Mouse (Mus musculus) neural tube, embryonic 10.5 days (tissue): ENCODE results near the gene Kctd14.

Source experiments
- DNase-seq: peaks from one replicate; pipeline ENCODE4 v3.0.0-alpha.2; 2017; ENCODE audit warnings: low spot score; ENCODE audit errors: extremely low spot score

Kctd14 gene

DNA sequence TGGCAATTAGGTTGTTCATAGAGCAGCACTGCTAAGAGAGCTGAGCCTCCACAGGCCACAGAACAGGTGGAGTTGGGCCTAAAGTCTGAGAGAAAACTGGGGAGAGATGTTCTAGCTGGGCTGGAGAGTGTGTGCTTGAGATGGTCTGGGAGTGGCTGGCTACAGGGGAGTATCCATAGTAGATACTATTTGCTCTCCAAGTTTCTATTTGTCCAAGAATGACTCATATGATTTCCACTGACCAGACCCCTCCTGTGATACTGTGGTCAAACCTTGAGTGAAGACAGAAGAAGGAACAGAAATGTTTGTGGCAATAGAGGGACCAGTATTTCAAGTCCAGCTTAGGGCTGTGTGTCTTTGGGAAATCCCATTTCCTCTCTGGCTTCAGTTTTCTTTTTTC, 12.1 kb upstream of the Kctd14 start:
- no peak for DNase-seq

DNA sequence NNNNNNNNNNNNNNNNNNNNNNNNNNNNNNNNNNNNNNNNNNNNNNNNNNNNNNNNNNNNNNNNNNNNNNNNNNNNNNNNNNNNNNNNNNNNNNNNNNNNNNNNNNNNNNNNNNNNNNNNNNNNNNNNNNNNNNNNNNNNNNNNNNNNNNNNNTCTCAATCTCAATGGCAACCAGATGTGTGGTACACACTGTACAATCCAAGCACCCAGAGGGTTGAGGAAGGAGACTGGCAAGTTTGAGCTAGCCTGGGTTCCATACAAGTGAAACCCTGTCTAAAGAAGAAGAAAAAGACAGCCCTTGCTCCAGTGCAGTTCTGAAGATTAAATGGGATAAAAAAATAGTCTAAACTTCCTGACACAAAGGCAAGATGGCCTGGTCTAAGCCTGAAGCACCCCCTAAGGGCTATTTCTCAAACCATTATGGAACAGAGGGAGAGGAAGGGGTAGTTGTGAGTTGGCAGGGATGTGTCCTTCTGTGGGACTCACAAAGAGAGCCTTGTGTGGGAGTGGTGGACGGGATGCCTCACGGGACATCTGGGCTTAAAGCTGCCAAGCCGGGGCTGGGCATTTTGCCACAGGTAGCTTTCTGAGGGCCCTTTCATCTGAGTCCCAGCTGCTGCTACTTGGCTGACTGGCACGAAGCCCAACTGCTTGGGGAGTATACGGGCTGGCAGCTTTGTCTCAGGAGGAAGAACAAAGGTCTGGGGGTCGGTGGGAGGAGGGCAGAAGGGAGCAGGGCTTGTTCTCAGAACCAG, 4.8 kb upstream of the Kctd14 start:
- no peak for DNase-seq

DNA sequence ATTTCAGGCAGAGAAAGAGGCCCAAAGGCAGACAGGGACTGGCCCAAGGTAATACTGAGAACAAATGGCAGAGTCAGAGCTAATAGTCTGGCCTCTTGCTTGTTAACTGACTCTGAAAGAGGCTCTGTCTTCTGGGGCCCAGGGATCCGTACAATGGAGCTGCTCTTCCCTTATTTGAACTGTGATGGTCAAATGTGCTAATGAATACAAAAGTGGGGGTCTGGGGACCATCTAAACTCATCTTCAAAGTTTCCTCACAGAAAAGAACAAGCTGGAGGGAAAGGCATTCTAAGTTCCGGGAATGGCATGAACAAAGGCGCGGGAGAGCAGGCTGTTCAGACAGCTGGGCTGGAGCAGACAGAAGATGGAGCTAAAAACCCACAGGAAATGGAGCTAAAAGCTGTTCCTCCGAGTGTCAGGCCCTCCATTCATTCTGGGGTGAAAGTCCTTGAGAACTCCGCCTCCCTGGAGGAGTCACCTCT, 4.0 kb upstream of the Kctd14 start:
- DNase-seq = no peak

DNA sequence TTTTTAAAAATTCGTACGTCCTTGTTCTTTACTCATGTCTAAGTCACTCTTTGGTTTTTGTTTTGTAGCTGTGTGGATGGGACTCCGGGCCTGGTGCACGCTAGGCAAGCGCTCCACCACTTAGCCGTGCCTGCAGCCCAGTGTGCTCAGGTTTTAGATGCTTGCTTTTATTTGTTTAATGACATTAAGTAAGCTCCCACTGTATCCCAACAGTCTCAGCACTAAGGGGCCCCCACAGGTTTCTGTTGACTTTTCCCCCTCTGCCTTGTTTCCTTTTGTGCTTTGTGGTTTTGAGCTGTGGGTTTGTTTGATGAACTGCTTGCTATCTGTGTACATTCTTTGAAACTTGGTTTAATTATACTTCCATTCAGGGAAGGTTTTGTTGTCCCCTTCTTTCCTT, 1.1 kb downstream of the Kctd14 start:
- DNase-seq = no peak

DNA sequence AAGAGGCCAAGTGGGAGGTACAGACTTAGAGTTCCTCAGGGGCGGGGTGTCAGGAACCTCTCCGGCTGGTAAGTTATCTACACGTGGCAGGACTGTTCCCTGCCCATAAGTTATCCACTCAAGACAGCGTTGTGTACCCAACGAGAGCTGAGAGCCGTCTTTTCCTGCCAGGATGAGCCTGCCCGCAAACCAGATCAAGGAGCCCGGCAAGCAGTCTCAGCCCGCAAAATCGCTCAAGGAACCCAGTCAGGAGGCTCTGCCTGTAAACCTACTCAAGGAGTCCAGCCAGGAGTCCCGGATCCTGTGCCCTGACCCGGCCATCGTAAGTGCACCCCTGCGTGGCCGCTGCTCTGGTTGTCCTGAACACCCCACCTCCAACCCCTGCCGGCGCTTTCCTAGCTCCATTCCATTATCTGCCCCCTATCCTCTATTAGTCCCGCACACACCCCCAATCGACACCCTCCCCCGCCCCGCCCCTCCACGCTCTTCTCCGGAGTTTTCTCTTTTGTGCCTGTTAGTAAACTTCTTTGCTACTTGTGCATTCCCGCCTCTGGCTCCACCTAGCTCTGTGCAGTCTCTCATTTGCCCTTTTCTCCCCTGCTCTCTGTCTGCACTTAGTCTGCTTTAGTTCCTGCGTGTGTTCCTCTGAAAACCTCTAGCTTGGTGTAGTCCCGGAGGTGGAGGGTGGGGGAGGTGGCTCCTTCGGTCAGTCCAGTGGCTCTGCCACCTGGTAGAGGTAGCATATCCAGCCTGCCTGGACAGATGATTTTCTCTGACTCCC, 2.2 kb downstream of the Kctd14 start:
- DNase-seq = peak; percentile 41

DNA sequence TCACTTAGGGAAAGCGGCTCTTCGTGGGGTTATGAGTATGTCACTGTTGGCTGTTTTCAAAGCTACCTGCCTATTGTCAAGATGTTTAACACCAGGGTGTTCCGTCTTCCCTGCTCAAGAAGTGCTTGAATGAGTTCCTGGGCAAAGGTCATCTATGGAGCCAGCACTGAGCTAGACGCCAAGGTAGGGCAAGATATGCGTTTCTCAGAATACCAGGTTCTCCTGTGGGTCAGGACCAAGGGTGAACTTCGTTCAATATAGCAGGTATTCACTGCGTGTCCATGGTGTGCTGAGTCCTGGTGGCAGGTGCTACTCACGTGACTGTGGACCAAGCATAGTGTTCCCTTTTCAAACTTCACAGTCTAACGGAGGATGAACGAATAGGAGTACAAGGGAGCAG, 3.7 kb downstream of the Kctd14 start:
- DNase-seq = no peak

DNA sequence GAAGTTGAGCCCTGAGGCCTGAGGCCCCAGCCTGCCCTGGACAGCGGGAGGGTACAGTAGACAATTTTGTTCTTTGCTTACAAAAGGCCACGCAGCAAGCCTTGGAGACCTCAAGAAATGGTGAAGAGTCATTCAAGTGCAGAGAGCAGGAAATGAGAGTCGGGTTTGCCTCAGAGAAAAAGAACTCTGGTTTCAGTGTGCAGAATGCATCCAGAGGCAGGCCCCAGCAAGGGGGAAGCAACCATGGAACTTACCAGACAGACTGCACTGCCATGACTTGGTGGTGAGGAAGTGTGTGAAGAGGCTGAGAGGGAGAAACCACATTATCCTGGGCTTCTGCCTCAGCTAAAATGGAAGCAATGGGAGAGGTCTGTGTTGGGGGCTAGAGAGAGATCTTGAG, 4.5 kb downstream of the Kctd14 start:
- no peak for DNase-seq

DNA sequence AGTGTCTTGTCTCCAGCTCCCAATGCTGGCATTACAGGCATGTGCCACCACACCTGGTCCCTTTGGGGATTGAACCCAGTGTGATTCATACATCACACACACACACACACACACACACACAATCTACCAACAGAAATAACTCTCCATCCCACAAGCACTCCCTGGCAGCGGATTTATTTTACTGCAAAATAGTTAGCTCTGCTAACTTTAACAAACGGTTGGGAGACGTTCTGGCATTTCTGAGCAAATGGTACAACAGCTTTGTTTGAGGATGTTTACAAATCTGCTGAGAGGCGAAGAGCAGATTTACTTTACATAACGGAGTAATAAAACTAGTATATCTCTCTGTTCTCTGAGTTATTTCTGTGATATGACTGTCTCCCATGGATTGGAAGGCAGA, 21.9 kb downstream of the Kctd14 start:
- DNase-seq = no peak

DNA sequence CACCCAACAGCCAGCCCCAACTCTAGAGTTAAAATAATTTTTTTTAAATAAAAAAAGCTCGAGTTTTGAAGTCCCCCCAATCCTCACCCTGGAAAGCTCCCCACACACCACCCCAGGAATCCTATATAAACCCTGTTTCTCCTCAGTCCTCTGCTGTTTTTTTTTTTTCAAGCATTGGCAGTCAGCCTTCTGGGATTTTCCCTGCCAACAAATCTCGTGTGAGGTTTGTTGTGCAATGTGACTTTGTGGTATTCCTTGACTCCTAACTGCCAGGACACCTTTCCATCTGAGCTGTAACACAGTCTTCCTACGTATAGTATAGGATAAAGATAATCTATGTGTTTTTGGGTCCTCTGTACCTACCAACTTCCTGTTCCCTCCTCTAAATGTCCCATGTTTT, 28.2 kb downstream of the Kctd14 start:
- DNase-seq = no peak

DNA sequence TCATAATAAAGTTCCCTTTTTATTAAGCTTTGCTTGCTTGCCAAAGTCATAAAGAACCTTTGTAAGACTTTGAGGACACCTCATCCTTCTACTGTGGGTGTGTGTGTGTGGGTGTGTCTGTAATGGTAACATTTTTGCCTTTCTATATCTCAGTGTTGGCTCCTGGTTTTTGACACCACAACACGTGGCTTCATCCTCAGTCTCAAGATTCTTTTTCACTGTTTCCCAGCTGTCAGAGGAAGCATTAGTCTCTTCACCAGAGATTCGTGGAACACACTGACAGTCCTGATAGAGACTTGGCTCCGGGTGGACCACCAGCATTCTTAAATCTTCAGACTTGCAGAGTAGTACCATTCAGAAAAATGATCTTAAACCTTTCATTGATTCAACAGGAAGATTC, 29.2 kb downstream of the Kctd14 start:
- peak; percentile 13 for DNase-seq

DNA sequence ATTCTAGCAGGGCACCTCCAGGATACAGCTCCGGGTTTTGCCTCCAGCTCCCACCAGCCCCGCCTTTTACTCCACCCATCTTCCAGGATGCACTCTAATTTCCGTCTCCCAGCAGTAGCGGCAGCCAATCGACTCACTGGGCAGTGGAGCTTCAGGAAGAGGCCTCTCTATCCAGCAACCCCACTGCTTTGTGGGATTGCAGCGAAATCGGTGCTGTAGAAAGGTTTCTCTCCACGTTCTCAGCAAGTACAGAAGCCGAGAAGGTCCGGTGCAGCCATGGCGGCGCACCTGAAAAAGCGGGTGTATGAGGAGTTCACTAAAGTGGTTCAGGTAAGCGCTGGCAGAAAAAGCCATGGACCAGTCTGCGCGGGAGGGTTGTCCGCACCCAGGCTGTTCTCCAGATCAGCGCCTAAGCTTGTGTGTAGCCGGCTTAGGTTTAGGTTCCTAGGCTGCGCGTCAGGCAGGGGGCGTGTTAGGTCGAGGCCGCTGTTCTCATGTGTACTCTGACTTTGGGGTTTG, 29.8 kb downstream of the Kctd14 start, which contains the start of gene Ints4:
Gene Ints4, plus strand, starts transcription at position 136 of the 519 bp plus-strand sequence.
- DNase-seq = peak; percentile 86

DNA sequence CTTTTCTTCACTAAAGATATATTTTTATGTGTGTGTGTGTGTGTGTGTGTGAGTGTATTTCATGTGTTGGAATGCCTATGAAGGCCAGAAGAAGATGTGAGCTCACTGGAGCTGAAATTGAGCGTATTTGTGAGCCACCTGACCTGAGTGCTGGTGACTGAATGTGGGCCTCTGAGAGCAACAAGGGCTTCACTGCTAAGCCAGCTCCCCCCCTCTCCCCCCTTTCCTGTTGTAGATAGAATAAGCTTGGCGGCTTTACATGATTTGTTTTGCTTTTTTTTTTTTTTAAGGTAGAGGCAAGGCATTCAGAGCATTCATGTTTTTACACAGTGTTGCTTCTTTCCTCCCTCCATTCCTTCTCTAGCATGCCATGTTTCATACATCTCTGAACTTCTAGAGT, 32.3 kb downstream of the Kctd14 start:
- DNase-seq = no peak

DNA sequence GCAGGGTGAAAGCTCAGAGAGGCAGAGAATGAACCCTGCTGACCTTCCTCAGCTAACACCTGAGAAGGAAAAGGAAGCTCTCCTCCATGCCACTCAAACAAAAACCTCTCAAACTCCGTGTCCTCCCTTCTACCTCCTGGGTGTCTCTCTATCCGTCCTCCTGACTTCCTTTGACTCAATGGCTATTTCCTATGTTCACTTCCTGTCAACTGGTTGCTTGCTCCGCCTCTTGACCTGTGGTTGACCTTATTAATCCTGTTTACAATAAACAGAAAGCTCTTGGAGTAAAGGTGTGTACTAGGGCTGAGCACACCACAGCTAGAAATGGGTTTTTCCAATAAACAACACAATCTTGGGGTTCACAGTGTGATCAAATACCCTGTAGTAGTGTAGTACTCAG, 40.0 kb downstream of the Kctd14 start:
- no peak for DNase-seq

DNA sequence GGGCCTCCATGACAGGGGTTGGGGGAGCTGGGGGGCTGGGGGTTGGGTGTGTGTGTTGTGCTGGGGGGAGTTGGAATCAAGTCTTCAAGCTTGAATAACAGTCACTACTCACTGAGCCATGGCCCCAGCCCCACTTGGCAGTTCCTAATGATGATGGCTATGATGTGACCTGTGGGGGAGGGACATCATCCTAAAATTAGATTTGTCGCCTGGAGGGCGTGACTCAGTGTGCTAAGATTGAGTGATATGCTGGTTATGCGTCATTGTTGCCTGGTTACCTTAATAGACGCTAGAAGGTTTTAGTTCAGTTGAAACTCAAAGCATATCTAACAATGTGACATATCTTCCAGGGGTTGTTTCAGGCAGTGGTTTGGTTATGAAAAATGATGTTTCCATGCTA, 41.3 kb downstream of the Kctd14 start:
- DNase-seq = no peak

DNA sequence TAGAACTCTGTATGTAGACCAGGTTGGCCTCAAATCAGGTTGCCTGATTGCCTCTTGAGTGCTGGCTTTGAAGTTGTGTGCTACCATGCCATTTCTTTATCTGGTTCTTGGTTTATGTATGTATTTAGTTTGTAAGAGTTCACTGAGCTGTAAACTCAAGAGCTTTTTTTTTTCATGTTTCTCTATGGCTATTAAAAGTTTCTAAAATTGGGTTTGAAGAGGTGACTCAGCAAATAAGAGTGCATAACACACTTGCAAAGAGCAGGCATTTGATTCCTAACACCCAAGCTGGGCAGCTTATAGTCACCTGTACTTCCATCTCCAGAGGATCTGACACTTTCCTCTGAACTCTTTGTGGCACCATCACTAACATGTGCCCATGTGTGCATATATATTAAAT, 43.9 kb downstream of the Kctd14 start:
- no peak for DNase-seq

DNA sequence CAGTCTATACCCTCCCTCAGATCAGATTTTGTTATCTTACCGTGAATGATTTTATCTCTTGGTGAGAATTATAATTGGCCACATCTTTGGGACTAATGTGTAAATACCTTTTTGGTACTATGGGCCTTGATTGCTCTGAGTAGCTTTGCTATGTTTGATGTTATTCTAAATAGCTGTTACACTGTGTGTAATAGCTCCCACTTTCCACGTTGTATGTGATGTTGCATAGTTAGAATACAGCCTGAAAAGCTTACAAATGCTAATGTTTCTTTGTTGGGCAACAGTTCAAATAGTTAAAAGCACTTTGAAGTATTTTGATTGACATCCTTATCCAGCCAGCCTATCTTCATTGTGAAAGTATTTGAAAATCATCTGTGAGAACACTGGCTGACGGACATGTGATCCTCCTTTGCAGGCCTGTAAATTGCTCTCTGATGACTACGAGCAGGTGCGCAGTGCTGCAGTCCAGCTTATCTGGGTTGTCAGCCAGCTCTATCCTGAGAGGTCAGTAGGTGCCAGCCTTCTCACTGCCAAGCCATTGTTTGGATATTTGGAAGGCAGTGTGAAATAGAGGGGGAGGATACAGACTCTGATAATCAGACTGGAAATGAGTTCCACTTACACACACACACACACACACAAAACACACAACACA, 49.6 kb downstream of the Kctd14 start:
- DNase-seq = no peak
